32 mouse cellular contexts compared by ENCODE assay signal in genomic region chr15:17831987-17832386, GRCm38 (mm10).
"Had no signal": no experiment of that assay in that cellular context is flagged by ENCODE, and none has a peak within 500 bp of the region (broad histone marks: within the 10 kb centered on the region; RNA-seq: fewer than 3 reads in every experiment).

No protein-coding gene starts in this region.

- ATAC-seq: liver, embryonic 12.5 days; liver, postnatal 0 days; lung, postnatal 0 days; midbrain, embryonic 13.5 days; midbrain, embryonic 15.5 days; midbrain, embryonic 16.5 days had no signal

- H3K4me1 ChIP-seq: limb, embryonic 10.5 days; limb, embryonic 12.5 days; limb, embryonic 13.5 days; limb, embryonic 15.5 days; liver, embryonic 12.5 days; liver, embryonic 13.5 days; liver, embryonic 15.5 days; lung, embryonic 15.5 days; megakaryocyte, embryonic 14.5 days; midbrain, embryonic 10.5 days; midbrain, embryonic 12.5 days; midbrain, embryonic 13.5 days; midbrain, embryonic 15.5 days; neural tube, embryonic 12.5 days had no signal

- H3K27ac ChIP-seq: limb, embryonic 10.5 days; limb, embryonic 12.5 days; limb, embryonic 13.5 days; limb, embryonic 15.5 days; liver, embryonic 12.5 days; liver, embryonic 13.5 days; liver, embryonic 14.5 days; liver, embryonic 15.5 days; lung, embryonic 15.5 days; macrophage; midbrain, embryonic 10.5 days; midbrain, embryonic 12.5 days; midbrain, embryonic 13.5 days; midbrain, embryonic 15.5 days; neural tube, embryonic 12.5 days had no signal

- H3K36me3 ChIP-seq: limb, embryonic 10.5 days; limb, embryonic 12.5 days; limb, embryonic 13.5 days; limb, embryonic 15.5 days; liver, embryonic 12.5 days; liver, embryonic 13.5 days; liver, embryonic 15.5 days; lung, embryonic 15.5 days; midbrain, embryonic 10.5 days; midbrain, embryonic 12.5 days; midbrain, embryonic 13.5 days; midbrain, embryonic 15.5 days; neural tube, embryonic 12.5 days had no signal

- H3K4me3 ChIP-seq: limb, embryonic 10.5 days; limb, embryonic 12.5 days; limb, embryonic 13.5 days; limb, embryonic 15.5 days; liver, embryonic 12.5 days; liver, embryonic 13.5 days; liver, embryonic 15.5 days; lung, embryonic 15.5 days; megakaryocyte, embryonic 14.5 days; midbrain, embryonic 10.5 days; midbrain, embryonic 12.5 days; midbrain, embryonic 13.5 days; midbrain, embryonic 15.5 days; myocyte; neural tube, embryonic 12.5 days had no signal

- H3K9me3 ChIP-seq: limb, embryonic 10.5 days; limb, embryonic 13.5 days; limb, embryonic 15.5 days; liver, embryonic 12.5 days; liver, embryonic 15.5 days; lung, embryonic 15.5 days; megakaryocyte, embryonic 14.5 days; midbrain, embryonic 12.5 days; midbrain, embryonic 13.5 days; midbrain, embryonic 15.5 days; neural tube, embryonic 12.5 days had no signal

- H3K9ac ChIP-seq: limb, embryonic 12.5 days; limb, embryonic 13.5 days; limb, embryonic 15.5 days; liver, embryonic 12.5 days; liver, embryonic 13.5 days; liver, embryonic 14.5 days; liver, embryonic 15.5 days; liver, postnatal 0 days; lung, embryonic 14.5 days; lung, embryonic 15.5 days; midbrain, embryonic 12.5 days; midbrain, embryonic 13.5 days; midbrain, embryonic 15.5 days; neural tube, embryonic 12.5 days had no signal

- DNase-seq: left cerebral cortex, postnatal 4 days; liver; liver, embryonic 13.5 days; liver, postnatal 0 days; lung, adult 18-20 months; lung, adult 2 months; lung, embryonic 14.5 days; lung, postnatal 10 days; lung, postnatal 14 days; lung, postnatal 36 days; lung, postnatal 4 days; midbrain, embryonic 14.5 days had no signal

- H3K27me3 ChIP-seq: limb, embryonic 12.5 days; limb, embryonic 13.5 days; limb, embryonic 15.5 days; liver, embryonic 12.5 days; liver, embryonic 13.5 days; liver, embryonic 15.5 days; lung, embryonic 15.5 days; megakaryocyte, embryonic 14.5 days; midbrain, embryonic 12.5 days; midbrain, embryonic 13.5 days; midbrain, embryonic 15.5 days; neural tube, embryonic 12.5 days had no signal

- H3K4me2 ChIP-seq: limb, embryonic 12.5 days; limb, embryonic 13.5 days; limb, embryonic 15.5 days; liver, embryonic 11.5 days; liver, embryonic 12.5 days; liver, embryonic 13.5 days; liver, embryonic 15.5 days; lung, embryonic 14.5 days; lung, embryonic 15.5 days; midbrain, embryonic 11.5 days; midbrain, embryonic 12.5 days; midbrain, embryonic 13.5 days; midbrain, embryonic 15.5 days; neural tube, embryonic 12.5 days had no signal
